ENCODE assay signal across 9 mouse cellular contexts in the genomic region with DNA sequence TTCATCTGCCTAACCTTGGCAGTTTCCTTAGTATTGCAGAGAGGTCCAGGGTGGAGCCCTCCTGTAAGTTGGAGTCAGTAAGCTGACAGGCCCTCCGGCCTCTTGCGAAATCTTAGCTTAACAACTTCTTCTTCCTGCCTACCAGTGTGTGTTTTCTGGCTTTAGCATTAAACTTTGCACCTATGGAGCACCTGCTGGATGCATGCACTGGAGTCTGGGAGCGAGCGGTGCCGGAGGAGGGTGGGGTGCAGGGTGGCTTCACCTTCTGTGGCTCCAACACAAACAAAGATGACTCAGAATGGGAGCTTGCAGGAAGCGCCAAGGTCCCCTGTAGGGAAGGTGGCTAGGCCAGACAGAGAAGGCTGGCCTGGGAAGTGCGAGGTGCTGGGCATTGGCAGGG. TPM values are rescaled to one million over a fixed set of nuclear protein-coding genes. Genes with fewer than 3 reads are reported as not detected.
DNase-seq lines count a peak whose midpoint lies in the region; ATAC-seq lines count a peak whose summit lies in the region.
"Had no signal": no experiment of that assay in that cellular context is flagged by ENCODE, and none has a peak within 500 bp of the region (broad histone marks: within the 10 kb centered on the region; RNA-seq: fewer than 3 reads in every experiment).

No protein-coding gene starts in this region.

- 0 out of 2 replicates have a peak overlapping the region, but pooled peaks have one; percentile 25 for H3K27ac ChIP-seq in forebrain, embryonic 12.5 days
- H3K27ac ChIP-seq in forebrain, embryonic 14.5 days (ENCODE audit: low read depth, low read length): no peak overlapping the region
- H3K27ac ChIP-seq in intestine, embryonic 14.5 days (ENCODE audit: low read depth): peak overlapping the region; percentile 51; the same call in 1 of the 2 replicates
- no peak overlapping the region for H3K27ac ChIP-seq in hindbrain, embryonic 12.5 days
- H3K27ac ChIP-seq: neural tube, embryonic 12.5 days had no signal

- no peaks in the 10 kb centered on the region for H3K9me3 ChIP-seq in forebrain, embryonic 12.5 days
- no peaks in the 10 kb centered on the region for H3K9me3 ChIP-seq in forebrain, embryonic 14.5 days (replicated peaks; ENCODE audit: control insufficient read depth, low read length)
- no peaks in the 10 kb centered on the region for H3K9me3 ChIP-seq in intestine, embryonic 14.5 days (ENCODE audit: control insufficient read depth, low read length)
- peaks cover 4% of the 10 kb centered on the region; the same call in 1 of the 2 replicates for H3K9me3 ChIP-seq in hindbrain, embryonic 12.5 days (replicated peaks)
- H3K9me3 ChIP-seq: neural tube, embryonic 12.5 days had no signal

- no peak overlapping the region for H3K4me2 ChIP-seq in forebrain, embryonic 12.5 days
- H3K4me2 ChIP-seq in forebrain, embryonic 14.5 days (ENCODE audit: low read length): no peak overlapping the region
- no peak overlapping the region for H3K4me2 ChIP-seq in intestine, embryonic 14.5 days (ENCODE audit: low read length)
- no peak overlapping the region for H3K4me2 ChIP-seq in hindbrain, embryonic 12.5 days (replicated peaks)
- H3K4me2 ChIP-seq: neural tube, embryonic 12.5 days had no signal

- H3K36me3 ChIP-seq in forebrain, embryonic 12.5 days (replicated peaks): peaks cover 6% of the 10 kb centered on the region
- H3K36me3 ChIP-seq in forebrain, embryonic 14.5 days (ENCODE audit: control insufficient read depth, insufficient read depth, low read length): 0 out of 2 replicates have a peak, but pooled peaks cover under 1% of the 10 kb centered on the region
- H3K36me3 ChIP-seq in intestine, embryonic 14.5 days (ENCODE audit: control insufficient read depth, insufficient read depth, low read length): no peaks in the 10 kb centered on the region
- H3K36me3 ChIP-seq in hindbrain, embryonic 12.5 days: peaks cover 14% of the 10 kb centered on the region; the same call in 1 of the 2 replicates

- peaks cover 64% of the 10 kb centered on the region for H3K4me1 ChIP-seq in forebrain, embryonic 12.5 days
- peaks cover 22% of the 10 kb centered on the region for H3K4me1 ChIP-seq in forebrain, embryonic 14.5 days (ENCODE audit: control insufficient read depth, insufficient read depth, low read length)
- peaks cover 38% of the 10 kb centered on the region for H3K4me1 ChIP-seq in intestine, embryonic 14.5 days (replicated peaks; ENCODE audit: control insufficient read depth, insufficient read depth, low read length)
- peaks cover 64% of the 10 kb centered on the region for H3K4me1 ChIP-seq in hindbrain, embryonic 12.5 days

- no peak overlapping the region for H3K4me3 ChIP-seq in forebrain, embryonic 12.5 days (replicated peaks)
- H3K4me3 ChIP-seq in forebrain, embryonic 14.5 days (ENCODE audit: low read depth, low read length): no peak overlapping the region
- no peak overlapping the region for H3K4me3 ChIP-seq in intestine, embryonic 14.5 days (ENCODE audit: low read depth, low read length)
- no peak overlapping the region for H3K4me3 ChIP-seq in hindbrain, embryonic 12.5 days
- H3K4me3 ChIP-seq: neural tube, embryonic 12.5 days had no signal

- no peaks in the 10 kb centered on the region for H3K27me3 ChIP-seq in forebrain, embryonic 12.5 days
- H3K27me3 ChIP-seq in forebrain, embryonic 14.5 days (replicated peaks; ENCODE audit: control insufficient read depth, insufficient read depth, low read length): no peaks in the 10 kb centered on the region
- no peaks in the 10 kb centered on the region for H3K27me3 ChIP-seq in intestine, embryonic 14.5 days (replicated peaks; ENCODE audit: control insufficient read depth, insufficient read depth, low read length)
- no peaks in the 10 kb centered on the region for H3K27me3 ChIP-seq in hindbrain, embryonic 12.5 days
- H3K27me3 ChIP-seq: neural tube, embryonic 12.5 days had no signal

- ATAC-seq in forebrain, embryonic 12.5 days (ENCODE audit: low FRiP score): no peak
- no peak for ATAC-seq in forebrain, embryonic 14.5 days
- peak; percentile 72 for ATAC-seq in intestine, embryonic 14.5 days (replicated peaks; ENCODE audit: low FRiP score, low TSS enrichment, low read depth)
- no peak for ATAC-seq in hindbrain, embryonic 12.5 days (ENCODE audit: low FRiP score)
- ATAC-seq in inflammation-experienced regulatory T-cells, adult 6 months: no peak

- DNase-seq in forebrain, embryonic 14.5 days (ENCODE audit: low spot score): no peak
- DNase-seq in 416B (ENCODE audit: low read depth): peak; percentile 90
- DNase-seq in intestine, embryonic 14.5 days (ENCODE audit: low spot score): peak; percentile 63
- peak; percentile 42 for DNase-seq in lung, postnatal 10 days
- no peak for DNase-seq in retina, embryonic 14.5 days (ENCODE audit: low spot score)

- WGBS in forebrain, embryonic 12.5 days: 90% methylated on average over 7 of the region's 7 CpGs
- WGBS in forebrain, embryonic 14.5 days: 93% methylated on average over 7 of the region's 7 CpGs
- 74% methylated on average over 7 of the region's 7 CpGs for WGBS in intestine, embryonic 14.5 days
- 94% methylated on average over 7 of the region's 7 CpGs for WGBS in hindbrain, embryonic 12.5 days

- H3K9ac ChIP-seq in forebrain, embryonic 12.5 days: no peak overlapping the region
- no peak overlapping the region for H3K9ac ChIP-seq in forebrain, embryonic 14.5 days (ENCODE audit: low read length)
- H3K9ac ChIP-seq in intestine, embryonic 14.5 days (ENCODE audit: low read length): no peak overlapping the region
- no peak overlapping the region for H3K9ac ChIP-seq in hindbrain, embryonic 12.5 days
- H3K9ac ChIP-seq: neural tube, embryonic 12.5 days had no signal

RNA-seq across cellular contexts. Expression of a gene that starts 23.6 kb away (rescaled TPM):
- 28.3 and 30.5 TPM in 2 replicates for polyA plus RNA-seq in forebrain, embryonic 12.5 days (2016; fragmentation: Nextera tagmentation; extraction: Ambion mirVana)
- 57.4 and 69.6 TPM in 2 replicates for polyA plus RNA-seq in forebrain, embryonic 14.5 days (2014; fragmentation: Nextera tagmentation; extraction: Ambion mirVana)
- polyA plus RNA-seq in intestine, embryonic 14.5 days (2014; fragmentation: Nextera tagmentation; extraction: Ambion mirVana): 22.2 and 22.4 TPM in 2 replicates
- 64.6 and 67.0 TPM in 2 replicates for polyA plus RNA-seq in hindbrain, embryonic 12.5 days (2016; fragmentation: Nextera tagmentation; extraction: Ambion mirVana)
- 10 to 100 TPM; 23.9 to 28.7 (median 25.5) TPM for polyA plus RNA-seq in inflammation-experienced regulatory T-cells, adult 6 months (2017; shearing (Covaris generic))

Comparison
In these comparisons a context has a peak if more than half of its experiments do, and no peak if none do; other contexts are left out.
1. H3K27ac ChIP-seq: peak in forebrain, embryonic 12.5 days (single experiment) and intestine, embryonic 14.5 days (single experiment); none in forebrain, embryonic 14.5 days (single experiment) and hindbrain, embryonic 12.5 days (single experiment).
2. DNase-seq: peak in 416B (single experiment), intestine, embryonic 14.5 days (single experiment) and lung, postnatal 10 days (single experiment); none in forebrain, embryonic 14.5 days (single experiment) and retina, embryonic 14.5 days (single experiment).